Mouse (Mus musculus) lung, adult 2 months (tissue): ENCODE results near the gene Fpr1.

Experiments used
- CTCF ChIP-seq: fragments of 200-500 bp; IDR thresholded peaks from 2 replicates; pipeline ENCODE4 v1.5.1; 2011; ENCODE audit warnings: mild to moderate bottlenecking, low read length, control low read depth; ENCODE audit not compliant: insufficient read depth
- POLR2A ChIP-seq: fragments of 200-500 bp; IDR thresholded peaks from 2 replicates; pipeline ENCODE4 v1.6.1; 2011; ENCODE audit warnings: low read depth, mild to moderate bottlenecking, control low read depth, low read length, borderline replicate concordance; ENCODE audit errors: extremely low read depth

DNA sequence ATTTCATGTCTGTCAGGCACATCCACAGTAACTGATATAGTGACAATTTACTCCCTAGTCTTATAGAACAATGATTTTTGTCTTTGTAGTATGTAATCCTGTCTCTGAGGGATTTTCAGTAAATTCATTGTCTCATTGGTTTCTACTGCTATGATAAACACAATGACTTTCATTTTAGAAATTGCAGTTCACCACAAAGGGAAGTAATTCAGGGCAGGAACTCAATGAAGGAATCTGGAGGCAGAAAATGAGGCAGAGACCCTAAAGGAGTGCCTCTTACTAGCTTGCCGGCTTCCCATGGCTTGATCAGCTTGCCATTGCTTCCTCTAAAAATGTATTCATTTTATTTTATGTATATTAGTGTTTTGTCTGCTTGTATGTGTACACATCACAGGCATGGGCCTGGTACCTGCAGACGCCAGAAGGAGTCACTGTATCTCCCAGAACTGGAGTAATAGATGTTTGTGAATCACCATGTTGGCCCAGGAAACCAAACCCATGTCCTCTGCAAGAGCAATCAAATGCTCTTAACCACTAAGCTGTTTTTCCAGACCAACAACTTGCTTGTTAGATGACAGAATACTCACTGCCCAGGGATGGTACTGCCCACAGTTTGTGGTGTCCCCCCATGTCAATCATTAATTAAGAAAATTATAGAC is 12.7 kb downstream of the Fpr1 start:
- TF ChIP-seq CTCF = no peak
- no peak for TF ChIP-seq POLR2A
